Comparison of ENCODE assay signal across 13 mouse cellular contexts in the genomic region with DNA sequence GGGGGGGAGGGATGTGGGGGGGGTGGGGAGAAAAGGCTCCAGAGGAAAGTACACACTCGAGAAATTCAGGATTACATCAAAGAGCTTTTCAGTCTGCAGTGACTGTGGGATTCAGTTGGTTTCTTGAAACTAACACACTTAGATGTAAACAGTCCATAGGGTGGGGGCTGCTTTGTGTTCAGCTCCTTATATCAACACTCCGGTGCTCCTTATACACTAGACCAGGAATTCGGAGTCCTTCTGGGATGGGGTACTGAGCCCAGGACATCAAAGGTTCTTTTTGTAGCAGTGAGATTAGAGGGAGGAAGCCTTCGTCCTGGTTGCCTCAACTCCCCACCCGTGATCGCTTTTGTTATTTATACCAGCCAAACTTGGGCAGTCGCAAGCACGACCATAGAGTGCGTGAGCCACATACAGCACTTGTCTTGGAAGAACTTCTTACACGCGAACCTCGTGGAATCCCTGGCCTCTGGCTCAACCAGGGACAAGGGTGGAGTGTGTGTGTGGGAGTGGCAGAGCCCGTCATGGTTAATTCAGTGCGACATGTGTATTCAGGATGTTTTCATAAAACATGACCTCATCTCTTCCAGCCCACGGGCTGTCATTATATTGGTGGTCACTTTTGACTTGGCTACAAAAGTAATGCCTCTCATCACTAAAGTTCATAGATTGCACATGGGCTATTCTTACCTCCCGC.
DNase-seq lines count a peak whose midpoint lies in the region; ATAC-seq lines count a peak whose summit lies in the region.
"Had no signal": no experiment of that assay in that cellular context is flagged by ENCODE, and none has a peak within 500 bp of the region (broad histone marks: within the 10 kb centered on the region; RNA-seq: fewer than 3 reads in every experiment).

No protein-coding gene starts in this region.

- WGBS in hindbrain, embryonic 11.5 days, result 66% methylated on average over 16 of the region's 16 CpGs
- WGBS in hindbrain, embryonic 10.5 days, result 64% methylated on average over 16 of the region's 16 CpGs
- 53% methylated on average over 16 of the region's 16 CpGs for WGBS in midbrain, embryonic 11.5 days
- 38% methylated on average over 16 of the region's 16 CpGs for WGBS in midbrain, embryonic 14.5 days
- 62% methylated on average over 16 of the region's 16 CpGs for WGBS in liver, embryonic 15.5 days (ENCODE audit: insufficient replicate concordance)

- H3K27me3 ChIP-seq in hindbrain, embryonic 11.5 days (ENCODE audit: control insufficient read depth, insufficient read depth, low read length), result no peaks in the 10 kb centered on the region
- H3K27me3 ChIP-seq in hindbrain, embryonic 10.5 days (ENCODE audit: insufficient read depth, poor library complexity, severe bottlenecking), result no peaks in the 10 kb centered on the region
- H3K27me3 ChIP-seq in midbrain, embryonic 11.5 days (ENCODE audit: control insufficient read depth, insufficient read depth, low read length), result no peaks in the 10 kb centered on the region
- no peaks in the 10 kb centered on the region for H3K27me3 ChIP-seq in midbrain, embryonic 14.5 days (ENCODE audit: control insufficient read depth, insufficient read depth, low read length)
- no peaks in the 10 kb centered on the region for H3K27me3 ChIP-seq in liver, embryonic 15.5 days

- no peaks in the 10 kb centered on the region for H3K36me3 ChIP-seq in hindbrain, embryonic 11.5 days (ENCODE audit: control insufficient read depth, insufficient read depth, low read length)
- no peaks in the 10 kb centered on the region for H3K36me3 ChIP-seq in hindbrain, embryonic 10.5 days
- H3K36me3 ChIP-seq in midbrain, embryonic 11.5 days (ENCODE audit: control insufficient read depth, insufficient read depth, low read length), result no peaks in the 10 kb centered on the region
- no peaks in the 10 kb centered on the region for H3K36me3 ChIP-seq in midbrain, embryonic 14.5 days (ENCODE audit: control insufficient read depth, insufficient read depth, low read length)
- no peaks in the 10 kb centered on the region for H3K36me3 ChIP-seq in liver, embryonic 15.5 days (replicated peaks)

- no peaks in the 10 kb centered on the region for H3K9me3 ChIP-seq in hindbrain, embryonic 11.5 days (ENCODE audit: control insufficient read depth, low read length)
- no peaks in the 10 kb centered on the region for H3K9me3 ChIP-seq in hindbrain, embryonic 10.5 days
- H3K9me3 ChIP-seq in midbrain, embryonic 11.5 days (ENCODE audit: control insufficient read depth, low read length), result no peaks in the 10 kb centered on the region
- no peaks in the 10 kb centered on the region for H3K9me3 ChIP-seq in midbrain, embryonic 14.5 days (ENCODE audit: control insufficient read depth, low read length)
- H3K9me3 ChIP-seq in liver, embryonic 15.5 days (replicated peaks), result no peaks in the 10 kb centered on the region

- no peak overlapping the region for H3K4me3 ChIP-seq in hindbrain, embryonic 11.5 days (ENCODE audit: low read depth, low read length)
- no peak overlapping the region for H3K4me3 ChIP-seq in hindbrain, embryonic 10.5 days
- H3K4me3 ChIP-seq in midbrain, embryonic 11.5 days (ENCODE audit: low read depth, low read length), result no peak overlapping the region
- no peak overlapping the region for H3K4me3 ChIP-seq in midbrain, embryonic 14.5 days (replicated peaks; ENCODE audit: low read depth, low read length)
- no peak overlapping the region for H3K4me3 ChIP-seq in liver, embryonic 15.5 days (replicated peaks)

- DNase-seq in hindbrain, embryonic 11.5 days (ENCODE audit: low spot score), result peak; percentile 10
- no peak for DNase-seq in hindbrain, embryonic 10.5 days (ENCODE audit: low spot score)
- DNase-seq in midbrain, embryonic 11.5 days (ENCODE audit: low spot score, missing footprints), result peak; percentile 86
- DNase-seq in midbrain, embryonic 14.5 days, result no peak
- no peak for DNase-seq in adrenal gland, postnatal 14 days
- no peak for DNase-seq in urinary bladder, postnatal 25 days (ENCODE audit: low spot score)
- DNase-seq: adrenal gland, adult 2 months; cerebellum, adult 9-11 months; gastrocnemius, adult 2 months; right cerebral cortex, postnatal 14 days; thymus, adult 18-20 months had no signal

- ATAC-seq in hindbrain, embryonic 11.5 days (ENCODE audit: low FRiP score), result no peak
- ATAC-seq in midbrain, embryonic 11.5 days (ENCODE audit: low FRiP score), result 0 out of 2 replicates have a peak, but pooled peaks have one; percentile 55
- ATAC-seq in midbrain, embryonic 14.5 days (ENCODE audit: low FRiP score, low TSS enrichment), result no peak
- no peak for ATAC-seq in liver, embryonic 15.5 days (ENCODE audit: insufficient read depth)
- ATAC-seq: hindbrain, embryonic 16.5 days had no signal

- H3K27ac ChIP-seq in hindbrain, embryonic 11.5 days (ENCODE audit: low read depth, low read length), result no peak overlapping the region
- no peak overlapping the region for H3K27ac ChIP-seq in hindbrain, embryonic 10.5 days
- H3K27ac ChIP-seq in midbrain, embryonic 11.5 days (ENCODE audit: low read depth, low read length), result no peak overlapping the region
- no peak overlapping the region for H3K27ac ChIP-seq in midbrain, embryonic 14.5 days (replicated peaks; ENCODE audit: low read depth, low read length)
- H3K27ac ChIP-seq in liver, embryonic 15.5 days (replicated peaks), result peak overlapping the region; percentile 76
- H3K27ac ChIP-seq: gastrocnemius, adult 2 months had no signal

- H3K4me1 ChIP-seq in hindbrain, embryonic 11.5 days (replicated peaks; ENCODE audit: control insufficient read depth, insufficient read depth, low read length), result no peaks in the 10 kb centered on the region
- H3K4me1 ChIP-seq in hindbrain, embryonic 10.5 days (replicated peaks), result peaks cover 24% of the 10 kb centered on the region
- H3K4me1 ChIP-seq in midbrain, embryonic 11.5 days (ENCODE audit: control insufficient read depth, insufficient read depth, low read length), result no peaks in the 10 kb centered on the region
- H3K4me1 ChIP-seq in midbrain, embryonic 14.5 days (ENCODE audit: control insufficient read depth, insufficient read depth, low read length), result no peaks in the 10 kb centered on the region
- peaks cover 86% of the 10 kb centered on the region for H3K4me1 ChIP-seq in liver, embryonic 15.5 days (replicated peaks)

- no peak overlapping the region for H3K4me2 ChIP-seq in hindbrain, embryonic 11.5 days (replicated peaks; ENCODE audit: low read depth, low read length)
- H3K4me2 ChIP-seq in midbrain, embryonic 11.5 days, result no peak overlapping the region
- H3K4me2 ChIP-seq in midbrain, embryonic 14.5 days (ENCODE audit: low read length), result no peak overlapping the region
- H3K4me2 ChIP-seq in liver, embryonic 15.5 days, result no peak overlapping the region

- no peak overlapping the region for H3K9ac ChIP-seq in hindbrain, embryonic 11.5 days (ENCODE audit: low read depth, low read length)
- no peak overlapping the region for H3K9ac ChIP-seq in midbrain, embryonic 11.5 days (ENCODE audit: low read length)
- no peak overlapping the region for H3K9ac ChIP-seq in midbrain, embryonic 14.5 days (replicated peaks; ENCODE audit: low read length)
- peak overlapping the region; percentile 46 for H3K9ac ChIP-seq in liver, embryonic 15.5 days

Comparison
In these comparisons a context has a peak if more than half of its experiments do, and no peak if none do; other contexts are left out.
1. DNase-seq: peak in hindbrain, embryonic 11.5 days (single experiment) and midbrain, embryonic 11.5 days (single experiment); none in hindbrain, embryonic 10.5 days (single experiment), midbrain, embryonic 14.5 days (single experiment), adrenal gland, postnatal 14 days (single experiment) and urinary bladder, postnatal 25 days (single experiment).